Mouse (Mus musculus): ENCODE data around the gene Tst. TPM values are rescaled to one million over a fixed set of nuclear protein-coding genes. Genes with fewer than 3 reads are reported as not detected.

Tst gene
- polyA plus RNA-seq, 1 experiment from 2014 or later: 39.7 TPM

- H3K27me3 ChIP-seq (ENCODE audit: control insufficient read depth, insufficient read depth, low read length): peaks cover 13% of the 10 kb centered on the region
- 54% methylated on average over 11 of the region's 11 CpGs for WGBS
- H3K27ac ChIP-seq (ENCODE audit: low read length): peak overlapping the region; percentile 87
Measured at GRCm38 (mm10) chr15:78405098-78405497, 609 bp downstream of the Tst start.

DNA sequence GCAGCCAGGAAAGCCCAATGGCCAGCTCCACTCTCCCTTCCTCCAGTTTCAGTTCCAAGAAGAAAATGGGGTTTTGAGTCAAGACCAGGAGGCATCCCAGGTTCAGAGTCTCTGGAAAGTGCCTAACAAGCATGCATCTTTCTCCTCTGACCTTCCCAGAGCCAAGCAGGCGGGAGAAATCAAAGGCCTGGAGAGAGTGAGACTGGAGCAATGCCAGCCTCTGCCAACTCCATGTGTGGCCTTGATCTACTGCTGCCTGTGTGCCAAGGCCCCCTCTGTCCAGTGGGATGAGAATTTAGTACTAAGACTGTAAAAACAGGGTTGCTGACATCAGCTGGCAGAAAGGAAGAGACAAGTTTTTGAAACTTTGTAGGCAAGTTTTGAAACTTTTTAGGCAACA lies 1.8 kb downstream of the Tst start:
- peak overlapping the region; percentile 63 for H3K4me2 ChIP-seq (ENCODE audit: low read depth, low read length)
- WGBS: 40% methylated on average over 1 of the region's 1 CpGs
- H3K9ac ChIP-seq (ENCODE audit: low read length): peak overlapping the region; percentile 37
- H3K4me3 ChIP-seq (ENCODE audit: low read length): peak overlapping the region; percentile 16
- peaks cover 5% of the 10 kb centered on the region for H3K27me3 ChIP-seq (ENCODE audit: control insufficient read depth, insufficient read depth, low read length)
- no peak for ATAC-seq (replicated peaks; ENCODE audit: extremely low read depth, insufficient read depth, low FRiP score)
- H3K4me1 ChIP-seq (ENCODE audit: control insufficient read depth, insufficient read depth, low read length): peaks cover 36% of the 10 kb centered on the region
- no peaks in the 10 kb centered on the region for H3K36me3 ChIP-seq (ENCODE audit: control insufficient read depth, insufficient read depth)
- H3K27ac ChIP-seq (ENCODE audit: low read length): peak overlapping the region; percentile 84
- H3K9me3 ChIP-seq (replicated peaks; ENCODE audit: control insufficient read depth, low read length): no peaks in the 10 kb centered on the region

More at GRCm38 (mm10) chr15:78405098-78405497, 609 bp downstream of the Tst start:
- Histone ChIP-seq H3K36me3 (ENCODE audit: control insufficient read depth, insufficient read depth) (no peaks in the 10 kb centered on the region), H3K4me1 (ENCODE audit: control insufficient read depth, insufficient read depth, low read length) (peaks cover 40% of the 10 kb centered on the region), H3K9ac (ENCODE audit: low read length) (peak overlapping the region; percentile 88), H3K4me3 (ENCODE audit: low read length) (peak overlapping the region; percentile 67), H3K4me2 (ENCODE audit: low read depth, low read length) (peak overlapping the region; percentile 63), H3K9me3 (replicated peaks; ENCODE audit: control insufficient read depth, low read length) (no peaks in the 10 kb centered on the region)
- no peak for ATAC-seq (replicated peaks; ENCODE audit: extremely low read depth, insufficient read depth, low FRiP score)

DNA sequence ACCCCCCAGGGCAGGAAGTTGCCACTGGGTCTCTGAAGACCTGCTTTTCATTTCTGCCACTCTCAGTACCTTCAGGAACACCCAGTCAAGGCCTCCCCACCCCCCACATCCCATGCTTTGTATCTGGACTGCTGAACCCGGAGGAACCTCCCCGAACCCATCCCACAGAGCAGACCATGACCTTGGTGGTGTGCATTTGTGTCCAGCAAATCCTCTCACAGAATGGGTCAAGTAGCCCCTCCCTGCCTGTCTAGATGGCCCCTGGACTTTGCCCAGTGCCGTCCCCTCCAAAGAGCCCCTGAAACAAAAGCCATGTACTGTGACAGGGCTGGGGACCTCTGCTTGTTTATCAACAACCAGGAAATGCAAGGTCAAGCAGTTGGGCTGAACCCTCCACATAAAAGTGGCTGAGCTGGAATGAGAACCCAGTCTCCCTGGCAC lies 2.4 kb downstream of the Tst start:
- ATAC-seq (replicated peaks; ENCODE audit: extremely low read depth, insufficient read depth, low FRiP score): no peak
- Histone ChIP-seq H3K27me3 (ENCODE audit: control insufficient read depth, insufficient read depth, low read length) (no peaks in the 10 kb centered on the region), H3K4me1 (ENCODE audit: control insufficient read depth, insufficient read depth, low read length) (peaks cover 36% of the 10 kb centered on the region), H3K4me2 (ENCODE audit: low read depth, low read length) (peak overlapping the region; percentile 63), H3K4me3 (ENCODE audit: low read length) (peak overlapping the region; percentile 16), H3K9me3 (replicated peaks; ENCODE audit: control insufficient read depth, low read length) (no peaks in the 10 kb centered on the region), H3K9ac (ENCODE audit: low read length) (peak overlapping the region; percentile 37), H3K36me3 (ENCODE audit: control insufficient read depth, insufficient read depth) (no peaks in the 10 kb centered on the region), H3K27ac (ENCODE audit: low read length) (peak overlapping the region; percentile 84)
- 43% methylated on average over 3 of the region's 3 CpGs for WGBS

- Histone ChIP-seq H3K4me1 (ENCODE audit: control insufficient read depth, insufficient read depth, low read length) (peaks cover 36% of the 10 kb centered on the region), H3K27me3 (ENCODE audit: control insufficient read depth, insufficient read depth, low read length) (no peaks in the 10 kb centered on the region), H3K36me3 (ENCODE audit: control insufficient read depth, insufficient read depth) (no peaks in the 10 kb centered on the region), H3K27ac (ENCODE audit: low read length) (peak overlapping the region; percentile 84), H3K4me3 (ENCODE audit: low read length) (no peak overlapping the region), H3K9ac (ENCODE audit: low read length) (0 out of 2 replicates have a peak overlapping the region, but pooled peaks have one; percentile 23), H3K4me2 (ENCODE audit: low read depth, low read length) (peak overlapping the region; percentile 63; the same call in 1 of the 2 replicates), H3K9me3 (replicated peaks; ENCODE audit: control insufficient read depth, low read length) (no peaks in the 10 kb centered on the region)
- ATAC-seq (replicated peaks; ENCODE audit: extremely low read depth, insufficient read depth, low FRiP score): no peak
- WGBS: 47% methylated on average over 7 of the region's 7 CpGs
Measured at GRCm38 (mm10) chr15:78402423-78402822, 3.3 kb downstream of the Tst start.

DNA sequence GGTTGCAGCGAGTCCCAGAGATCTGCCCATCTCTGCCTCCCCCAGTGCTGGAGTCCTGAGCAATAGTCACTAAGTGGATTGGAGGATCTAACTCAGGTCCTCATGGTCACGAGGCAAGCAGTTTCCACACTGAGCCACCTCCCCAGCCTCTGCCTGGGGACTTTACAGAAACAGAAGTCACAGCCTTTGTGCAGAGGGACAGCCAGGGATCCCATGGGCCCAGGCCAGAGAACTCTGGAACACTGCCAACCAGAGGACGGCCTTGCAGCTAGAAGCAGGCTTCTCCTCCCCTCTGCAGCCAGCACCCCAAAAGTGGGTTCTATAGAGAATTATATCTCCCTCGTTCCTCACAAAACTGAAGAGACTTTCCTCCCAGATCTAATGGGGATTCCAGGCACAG lies 3.8 kb downstream of the Tst start:
- no peaks in the 10 kb centered on the region for H3K9me3 ChIP-seq (replicated peaks; ENCODE audit: control insufficient read depth, low read length)
- no peak overlapping the region for H3K4me3 ChIP-seq (ENCODE audit: low read length)
- peaks cover 32% of the 10 kb centered on the region for H3K4me1 ChIP-seq (ENCODE audit: control insufficient read depth, insufficient read depth, low read length)
- H3K4me2 ChIP-seq (ENCODE audit: low read depth, low read length): no peak overlapping the region
- no peaks in the 10 kb centered on the region for H3K27me3 ChIP-seq (ENCODE audit: control insufficient read depth, insufficient read depth, low read length)
- peak overlapping the region; percentile 84 for H3K27ac ChIP-seq (ENCODE audit: low read length)
- ATAC-seq (replicated peaks; ENCODE audit: extremely low read depth, insufficient read depth, low FRiP score): peak; percentile 24; the same call in 1 of the 2 replicates
- H3K9ac ChIP-seq (ENCODE audit: low read length): peak overlapping the region; percentile 8; the same call in 1 of the 2 replicates
- H3K36me3 ChIP-seq (ENCODE audit: control insufficient read depth, insufficient read depth): no peaks in the 10 kb centered on the region
- WGBS: 28% methylated on average over 4 of the region's 4 CpGs

GRCm38 (mm10) chr15:78401345-78401744 lies 4.4 kb downstream of the Tst start:
- no peak for ATAC-seq (replicated peaks; ENCODE audit: extremely low read depth, insufficient read depth, low FRiP score)
- H3K27ac ChIP-seq (ENCODE audit: low read length): peak overlapping the region; percentile 84
- no peaks in the 10 kb centered on the region for H3K9me3 ChIP-seq (replicated peaks; ENCODE audit: control insufficient read depth, low read length)
- H3K36me3 ChIP-seq (ENCODE audit: control insufficient read depth, insufficient read depth): no peaks in the 10 kb centered on the region
- no peak overlapping the region for H3K4me2 ChIP-seq (ENCODE audit: low read depth, low read length)
- H3K4me3 ChIP-seq (ENCODE audit: low read length): no peak overlapping the region
- no peaks in the 10 kb centered on the region for H3K27me3 ChIP-seq (ENCODE audit: control insufficient read depth, insufficient read depth, low read length)
- H3K9ac ChIP-seq (ENCODE audit: low read length): peak overlapping the region; percentile 8; the same call in 1 of the 2 replicates
- WGBS: 70% methylated on average over 6 of the region's 6 CpGs
- peaks cover 32% of the 10 kb centered on the region for H3K4me1 ChIP-seq (ENCODE audit: control insufficient read depth, insufficient read depth, low read length)

GRCm38 (mm10) chr15:78395478-78395962 lies 10.2 kb downstream of the Tst start, which contains the start of gene Tex33:
TSS of gene Tex33 (minus strand) at chr15:78395912.
- ATAC-seq (replicated peaks; ENCODE audit: extremely low read depth, insufficient read depth, low FRiP score): no peak
- Histone ChIP-seq H3K4me3 (ENCODE audit: low read length) (no peak within 1 kb of the TSS), H3K4me1 (ENCODE audit: control insufficient read depth, insufficient read depth, low read length) (no peaks in the 10 kb centered on the region), H3K27ac (ENCODE audit: low read length) (no peak within 1 kb of the TSS), H3K27me3 (ENCODE audit: control insufficient read depth, insufficient read depth, low read length) (no peaks in the 10 kb centered on the region), H3K9me3 (replicated peaks; ENCODE audit: control insufficient read depth, low read length) (no peaks in the 10 kb centered on the region), H3K36me3 (ENCODE audit: control insufficient read depth, insufficient read depth) (no peaks in the 10 kb centered on the region), H3K9ac (ENCODE audit: low read length) (no peak within 1 kb of the TSS), H3K4me2 (ENCODE audit: low read depth, low read length) (no peak within 1 kb of the TSS)
- WGBS: 82% methylated on average over 8 of the region's 8 CpGs

GRCm38 (mm10) chr15:78390855-78391254 lies 14.9 kb downstream of the Tst start:
- Histone ChIP-seq H3K9ac (ENCODE audit: low read length) (no peak overlapping the region), H3K9me3 (replicated peaks; ENCODE audit: control insufficient read depth, low read length) (no peaks in the 10 kb centered on the region)
- 68% methylated on average over 3 of the region's 3 CpGs for WGBS

DNA sequence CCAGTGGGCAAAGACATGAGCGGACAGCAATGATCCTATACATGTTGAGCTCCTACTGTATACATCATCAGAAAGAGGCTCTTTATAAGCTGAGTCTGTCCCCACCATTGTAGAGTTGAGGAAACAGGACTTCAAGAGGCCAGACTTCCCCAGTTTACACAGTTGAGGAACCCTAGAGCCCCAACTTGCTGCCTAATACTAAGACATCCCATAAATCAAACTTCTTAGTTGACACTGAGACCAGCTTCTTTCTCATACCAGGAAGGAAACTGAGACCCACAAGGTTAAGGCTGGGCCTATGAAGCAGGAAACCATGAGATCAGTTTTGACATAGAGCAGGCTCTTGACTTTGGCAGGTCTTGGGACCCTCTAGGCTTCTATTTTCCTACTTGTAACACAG lies 20.1 kb downstream of the Tst start:
- Histone ChIP-seq H3K36me3 (ENCODE audit: control insufficient read depth, insufficient read depth) (no peaks in the 10 kb centered on the region), H3K9me3 (replicated peaks; ENCODE audit: control insufficient read depth, low read length) (no peaks in the 10 kb centered on the region), H3K27ac (ENCODE audit: low read length) (no peak overlapping the region), H3K4me1 (ENCODE audit: control insufficient read depth, insufficient read depth, low read length) (peaks cover 7% of the 10 kb centered on the region; the same call in 1 of the 2 replicates), H3K9ac (ENCODE audit: low read length) (no peak overlapping the region), H3K4me3 (ENCODE audit: low read length) (no peak overlapping the region), H3K27me3 (ENCODE audit: control insufficient read depth, insufficient read depth, low read length) (no peaks in the 10 kb centered on the region; the same call in 1 of the 2 replicates), H3K4me2 (ENCODE audit: low read depth, low read length) (no peak overlapping the region)
- WGBS: 91% methylated on average over 1 of the region's 1 CpGs
- ATAC-seq (replicated peaks; ENCODE audit: extremely low read depth, insufficient read depth, low FRiP score): no peak

More at GRCm38 (mm10) chr15:78390855-78391254, 14.9 kb downstream of the Tst start:
- no peak for ATAC-seq (replicated peaks; ENCODE audit: extremely low read depth, insufficient read depth, low FRiP score)
- no peak overlapping the region for H3K4me2 ChIP-seq (ENCODE audit: low read depth, low read length)
- H3K36me3 ChIP-seq (ENCODE audit: control insufficient read depth, insufficient read depth): no peaks in the 10 kb centered on the region
- no peaks in the 10 kb centered on the region for H3K27me3 ChIP-seq (ENCODE audit: control insufficient read depth, insufficient read depth, low read length)
- no peak overlapping the region for H3K4me3 ChIP-seq (ENCODE audit: low read length)
- H3K4me1 ChIP-seq (ENCODE audit: control insufficient read depth, insufficient read depth, low read length): no peaks in the 10 kb centered on the region
- H3K27ac ChIP-seq (ENCODE audit: low read length): no peak overlapping the region
